Mouse (Mus musculus) spleen, embryonic (tissue): Measurements from ENCODE around the gene Tpm1.

Experiments
- CTCF ChIA-PET: fragments of 350-600 bp; sonication (Branson Sonifier 250); formaldehyde crosslinking; loops from one replicate; lab custom pipeline; 2022; lab: Charles Lee

Gene Tpm1

GRCm38 (mm10) chr9:67028133-67028724 lies 21.0 kb downstream of the Tpm1 start:
- CTCF ChIA-PET = no interaction called here

GRCm38 (mm10) chr9:67026890-67027289 lies 22.3 kb downstream of the Tpm1 start:
- CTCF ChIA-PET = no interaction called here

GRCm38 (mm10) chr9:67026061-67026460 lies 23.1 kb downstream of the Tpm1 start:
- CTCF ChIA-PET = no interaction called here

- CTCF ChIA-PET = no interaction called here
These were observed 24.1 kb downstream of the Tpm1 start for GRCm38 (mm10) chr9:67024889-67025692.

GRCm38 (mm10) chr9:67023371-67023770 lies 25.8 kb downstream of the Tpm1 start:
- CTCF ChIA-PET = interaction anchor here (0.5 kb wide), 1 partner anchor 46 kb away, joined by 3 read pairs; no protein-coding TSS in a partner anchor

GRCm38 (mm10) chr9:67020063-67020462 lies 29.1 kb downstream of the Tpm1 start:
- CTCF ChIA-PET = no interaction called here

GRCm38 (mm10) chr9:67013501-67013900 lies 35.7 kb downstream of the Tpm1 start:
- CTCF ChIA-PET = interaction anchor here (0.5 kb wide), 1 partner anchor 26 kb away, joined by 7 read pairs; no protein-coding TSS in a partner anchor

GRCm38 (mm10) chr9:67012470-67012869 lies 36.7 kb downstream of the Tpm1 start:
- CTCF ChIA-PET = no interaction called here

GRCm38 (mm10) chr9:67011483-67011882 lies 37.7 kb downstream of the Tpm1 start:
- CTCF ChIA-PET = no interaction called here

- CTCF ChIA-PET = no interaction called here
These were observed 40.4 kb downstream of the Tpm1 start for GRCm38 (mm10) chr9:67008781-67009180.

- CTCF ChIA-PET = interaction anchor here (1.2 kb wide), 1 partner anchor 36 kb away, joined by 4 read pairs; no protein-coding TSS in a partner anchor
These were observed 42.8 kb downstream of the Tpm1 start for GRCm38 (mm10) chr9:67006376-67006775.

- CTCF ChIA-PET = no interaction called here
These were observed 44.0 kb downstream of the Tpm1 start for GRCm38 (mm10) chr9:67005161-67005742.

- CTCF ChIA-PET = interaction anchor here (0.6 kb wide), 1 partner anchor 42 kb away, joined by 7 read pairs; no protein-coding TSS in a partner anchor
These were observed 45.5 kb downstream of the Tpm1 start for GRCm38 (mm10) chr9:67003656-67004055.

- CTCF ChIA-PET = interaction anchor here (3.8 kb wide), 1 partner anchor 42 kb away, joined by 28 read pairs; no protein-coding TSS in a partner anchor
These were observed 46.0 kb downstream of the Tpm1 start for GRCm38 (mm10) chr9:67003156-67003555.

- CTCF ChIA-PET = interaction anchor here (0.5 to 3.8 kb wide), 5 partner anchors 15 to 1266 kb away, joined by 3 to 28 read pairs (median 3); no protein-coding TSS in a partner anchor
These were observed 47.7 kb downstream of the Tpm1 start for GRCm38 (mm10) chr9:67001506-67001905.

- CTCF ChIA-PET = interaction anchor here (0.5 to 3.8 kb wide), 5 partner anchors 15 to 1265 kb away, joined by 3 to 28 read pairs (median 3); no protein-coding TSS in a partner anchor
These were observed 48.2 kb downstream of the Tpm1 start for GRCm38 (mm10) chr9:67001050-67001449.

- CTCF ChIA-PET = interaction anchor here (0.5 to 3.8 kb wide), 2 partner anchors 45 to 220 kb away, joined by 3 to 28 read pairs; no protein-coding TSS in a partner anchor
These were observed 49.5 kb downstream of the Tpm1 start for GRCm38 (mm10) chr9:66999698-67000097.

GRCm38 (mm10) chr9:66991750-66992410 lies 57.3 kb downstream of the Tpm1 start:
- CTCF ChIA-PET = interaction anchor here (0.6 kb wide), 1 partner anchor 127 kb away, joined by 3 read pairs; no protein-coding TSS in a partner anchor

- CTCF ChIA-PET = interaction anchor here (0.6 kb wide), 1 partner anchor 126 kb away, joined by 3 read pairs; no protein-coding TSS in a partner anchor
These were observed 58.0 kb downstream of the Tpm1 start for GRCm38 (mm10) chr9:66991021-66991749.

- CTCF ChIA-PET = no interaction called here
These were observed 59.2 kb downstream of the Tpm1 start for GRCm38 (mm10) chr9:66990046-66990445.
